Mouse (Mus musculus) hindbrain, embryonic 12.5 days (tissue): ENCODE measurements around the gene Ror2. TPM values are rescaled to one million over a fixed set of nuclear protein-coding genes. Genes with fewer than 3 reads are reported as not detected.

ENCODE experiments used
- ATAC-seq: fragments of 200-750 bp; cut with Nextera tagmentation; 2 replicates; pipeline ENCODE4 v1.8.0; 2017; ENCODE audit warnings: moderate TSS enrichment; ENCODE audit not compliant: low FRiP score
- H3K27ac ChIP-seq: fragments of 300-500 bp; sonication (generic); 2 replicates; pipeline ENCODE4 v1.5.1; 2016; ENCODE audit warnings: mild to moderate bottlenecking
- H3K27me3 ChIP-seq: fragments of 300-500 bp; sonication (generic); 2 replicates; pipeline ENCODE4 v1.6.1; 2016; ENCODE audit warnings: mild to moderate bottlenecking
- H3K36me3 ChIP-seq: fragments of 300-500 bp; sonication (generic); 2 replicates; pipeline ENCODE4 v1.6.1; 2016; ENCODE audit warnings: mild to moderate bottlenecking
- H3K4me1 ChIP-seq: fragments of 300-500 bp; sonication (generic); 2 replicates; pipeline ENCODE4 v1.6.1; 2016
- H3K4me2 ChIP-seq: fragments of 300-500 bp; sonication (generic); replicated peaks from 2 replicates; pipeline ENCODE4 v1.6.1; 2016; ENCODE audit warnings: mild to moderate bottlenecking
- H3K4me3 ChIP-seq: fragments of 300-500 bp; sonication (generic); 2 replicates; pipeline ENCODE4 v1.5.1; 2016; ENCODE audit warnings: mild to moderate bottlenecking
- H3K9ac ChIP-seq: fragments of 300-500 bp; sonication (generic); 2 replicates; pipeline ENCODE4 v1.6.1; 2016; ENCODE audit warnings: mild to moderate bottlenecking, moderate library complexity
- H3K9me3 ChIP-seq: fragments of 300-500 bp; sonication (generic); replicated peaks from 2 replicates; pipeline ENCODE4 v1.6.1; 2016; ENCODE audit warnings: mild to moderate bottlenecking
- WGBS: fragments of 180-500 bp; shearing (Covaris S2); methylation state at CpG from one replicate; pipeline ENCODE4 v1.1.7; 2016; 5-methylcytosine and 5-hydroxymethylcytosine counted together
- polyA plus RNA-seq: library from polyadenylated mRNA; unstranded; fragments of >200 nt; fragmentation: Nextera tagmentation; extraction: Ambion mirVana; gene quantifications from 2 replicates; pipeline ENCODE4 v1.2.1, GENCODE M21; 2016

Ror2 gene
- polyA plus RNA-seq, 1 experiment from 2014 or later, result 17.8 TPM

- Histone ChIP-seq H3K9me3 (no peaks in the 10 kb centered on the region), H3K27me3 (no peaks in the 10 kb centered on the region), H3K4me1 (peaks cover 6% of the 10 kb centered on the region; the same call in 1 of the 2 replicates), H3K27ac (no peak overlapping the region), H3K9ac (no peak overlapping the region), H3K4me3 (no peak overlapping the region), H3K36me3 (no peaks in the 10 kb centered on the region), H3K4me2 (no peak overlapping the region)
- 65% methylated on average over 22 of the region's 22 CpGs for WGBS
- ATAC-seq, result no peak
These were observed 216.7 kb downstream of the Ror2 start for GRCm38 (mm10) chr13:53069076-53069690.

- Histone ChIP-seq H3K27ac (no peak overlapping the region), H3K9ac (no peak overlapping the region), H3K4me2 (no peak overlapping the region), H3K27me3 (no peaks in the 10 kb centered on the region), H3K36me3 (no peaks in the 10 kb centered on the region), H3K9me3 (no peaks in the 10 kb centered on the region), H3K4me1 (peaks cover 6% of the 10 kb centered on the region; the same call in 1 of the 2 replicates), H3K4me3 (no peak overlapping the region)
- no peak for ATAC-seq
- 40% methylated on average over 8 of the region's 8 CpGs for WGBS
These were observed 217.5 kb downstream of the Ror2 start for GRCm38 (mm10) chr13:53068461-53068860.

- no peaks in the 10 kb centered on the region for H3K36me3 ChIP-seq
- no peak overlapping the region for H3K4me3 ChIP-seq
- no peak overlapping the region for H3K9ac ChIP-seq
- H3K4me1 ChIP-seq, result peaks cover 6% of the 10 kb centered on the region; the same call in 1 of the 2 replicates
- no peaks in the 10 kb centered on the region for H3K9me3 ChIP-seq
- no peaks in the 10 kb centered on the region for H3K27me3 ChIP-seq
- H3K4me2 ChIP-seq, result no peak overlapping the region
- 80% methylated on average over 11 of the region's 11 CpGs for WGBS
- H3K27ac ChIP-seq, result no peak overlapping the region
- ATAC-seq, result no peak
These were observed 218.0 kb downstream of the Ror2 start for GRCm38 (mm10) chr13:53067949-53068348.

GRCm38 (mm10) chr13:53065122-53065521 lies 220.8 kb downstream of the Ror2 start:
- H3K9me3 ChIP-seq, result no peaks in the 10 kb centered on the region
- no peaks in the 10 kb centered on the region for H3K36me3 ChIP-seq
- peaks cover 6% of the 10 kb centered on the region; the same call in 1 of the 2 replicates for H3K4me1 ChIP-seq
- H3K4me2 ChIP-seq, result no peak overlapping the region
- no peak overlapping the region for H3K4me3 ChIP-seq
- H3K27ac ChIP-seq, result no peak overlapping the region
- no peak overlapping the region for H3K9ac ChIP-seq
- H3K27me3 ChIP-seq, result no peaks in the 10 kb centered on the region
- 78% methylated on average over 11 of the region's 11 CpGs for WGBS
- ATAC-seq, result no peak

- Histone ChIP-seq H3K9me3 (no peaks in the 10 kb centered on the region), H3K27ac (no peak overlapping the region), H3K4me1 (peaks cover 6% of the 10 kb centered on the region; the same call in 1 of the 2 replicates), H3K36me3 (no peaks in the 10 kb centered on the region), H3K9ac (no peak overlapping the region), H3K4me3 (no peak overlapping the region), H3K4me2 (no peak overlapping the region), H3K27me3 (no peaks in the 10 kb centered on the region)
- ATAC-seq, result no peak
- WGBS, result 76% methylated on average over 1 of the region's 1 CpGs
These were observed 221.2 kb downstream of the Ror2 start for GRCm38 (mm10) chr13:53064681-53065080.

Other genes starting within 250 kb of the Ror2 start
- gene Sptlc1, start 91.3 kb upstream of the Ror2 start, polyA plus RNA-seq, result 34.7 and 35.5 TPM in 2 replicates
- 60.3 and 65.2 TPM in 2 replicates for gene Msx2, start 186.9 kb upstream of the Ror2 start, polyA plus RNA-seq